Mouse (Mus musculus) lung, embryonic 14.5 days (tissue): Measurements from ENCODE around the gene Gm20517. TPM values are rescaled to one million over a fixed set of nuclear protein-coding genes. Genes with fewer than 3 reads are reported as not detected.

Source experiments
- ATAC-seq: fragments of 200-750 bp; cut with Nextera tagmentation; 2 replicates; pipeline ENCODE4 v1.8.0; 2017; ENCODE audit warnings: mild to moderate bottlenecking, moderate TSS enrichment, moderate library complexity; ENCODE audit not compliant: insufficient read depth
- DNase-seq: peaks from one replicate; pipeline ENCODE4 v3.0.0-alpha.2; 2015
- H3K27ac ChIP-seq: fragments of 300-500 bp; sonication (generic); 2 replicates; pipeline ENCODE4 v1.5.1; 2014; ENCODE audit warnings: low read depth, mild to moderate bottlenecking, moderate library complexity
- H3K27me3 ChIP-seq: fragments of 300-500 bp; sonication (generic); 2 replicates; pipeline ENCODE4 v1.6.1; 2014; ENCODE audit warnings: low read length, control low read depth; ENCODE audit not compliant: insufficient read depth
- H3K36me3 ChIP-seq: fragments of 300-500 bp; sonication (generic); 2 replicates; pipeline ENCODE4 v1.6.1; 2014; ENCODE audit warnings: control low read depth; ENCODE audit not compliant: insufficient read depth
- H3K4me1 ChIP-seq: fragments of 300-500 bp; sonication (generic); 2 replicates; pipeline ENCODE4 v1.6.1; 2014; ENCODE audit warnings: antibody characterized with exemption, control low read depth; ENCODE audit not compliant: insufficient read depth
- H3K4me2 ChIP-seq: fragments of 300-500 bp; sonication (generic); 2 replicates; pipeline ENCODE4 v1.6.1; 2014; ENCODE audit warnings: mild to moderate bottlenecking
- H3K4me3 ChIP-seq: fragments of 300-500 bp; sonication (generic); 2 replicates; pipeline ENCODE4 v1.5.1; 2014; ENCODE audit warnings: low read depth, low read length
- H3K9ac ChIP-seq: fragments of 300-500 bp; sonication (generic); 2 replicates; pipeline ENCODE4 v1.6.1; 2014
- H3K9me3 ChIP-seq: fragments of 300-500 bp; sonication (generic); 2 replicates; pipeline ENCODE4 v1.6.1; 2016; ENCODE audit warnings: low read depth, low read length, control low read depth
- CTCF ChIP-seq: IDR thresholded peaks from 2 replicates; pipeline ENCODE4 v1.5.1; 2016; ENCODE audit warnings: antibody characterized with exemption, low read depth
- WGBS: fragments of 180-500 bp; shearing (Covaris S2); extraction: QIAGEN DNeasy Blood & Tissue Kit; methylation state at CpG from one replicate; pipeline ENCODE4 v1.1.7; 2014; 5-methylcytosine and 5-hydroxymethylcytosine counted together
- polyA plus RNA-seq: library from polyadenylated mRNA; unstranded; fragments of >200 nt; fragmentation: Nextera tagmentation; extraction: Ambion mirVana; gene quantifications from 2 replicates; pipeline ENCODE4 v1.2.1, GENCODE M21; 2014

Gm20517 gene
- polyA plus RNA-seq, 1 experiment from 2014 or later: 0.74 TPM

DNA sequence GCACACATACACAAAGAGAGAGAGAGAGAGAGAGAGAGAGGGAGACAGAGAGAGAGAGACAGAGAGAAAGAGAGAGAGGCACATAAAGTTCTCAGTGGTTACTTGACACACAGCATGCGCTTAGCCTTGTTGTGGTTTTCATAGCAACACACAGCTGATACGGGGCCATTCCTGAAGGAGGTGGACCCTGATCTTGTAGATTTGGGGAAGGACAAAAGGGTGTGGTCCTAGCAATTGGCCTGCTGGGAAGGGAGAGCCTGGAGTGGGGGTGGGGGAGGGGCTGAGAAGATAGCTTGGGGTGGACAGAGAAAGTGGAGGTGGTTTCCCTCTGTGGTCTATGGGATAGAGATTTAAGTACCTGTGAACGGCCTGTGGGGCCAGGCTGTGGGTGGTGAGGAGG, 98.6 kb downstream of the Gm20517 start:
- 66% methylated on average over 3 of the region's 3 CpGs for WGBS

DNA sequence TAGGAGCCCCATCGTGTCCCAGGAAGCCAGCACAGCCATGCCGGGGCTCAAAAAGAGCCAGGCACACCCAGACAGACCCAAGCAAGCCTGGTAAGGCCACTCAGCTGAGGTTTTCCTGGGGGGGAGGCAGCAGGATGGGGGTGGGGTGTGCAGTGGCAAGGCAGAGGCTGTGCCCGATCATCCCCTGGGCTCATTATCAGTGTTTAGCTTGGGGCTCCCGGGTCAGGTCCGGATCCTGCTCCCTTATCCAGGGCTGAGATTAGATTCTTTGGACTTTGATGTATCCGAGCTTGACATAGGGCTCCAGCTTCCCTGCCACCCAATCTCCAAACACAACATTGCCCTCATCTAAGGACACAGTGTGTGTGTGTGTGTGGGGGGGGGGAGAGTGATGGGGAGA, 100.5 kb downstream of the Gm20517 start:
- Histone ChIP-seq H3K9me3 (no peaks in the 10 kb centered on the region), H3K36me3 (no peaks in the 10 kb centered on the region), H3K4me3 (no peak overlapping the region), H3K27me3 (no peaks in the 10 kb centered on the region), H3K27ac (no peak overlapping the region), H3K4me1 (no peaks in the 10 kb centered on the region), H3K4me2 (no peak overlapping the region), H3K9ac (no peak overlapping the region)
- DNase-seq (no peak), ATAC-seq (no peak)
- TF ChIP-seq CTCF: no peak
- WGBS: 40% methylated on average over 6 of the region's 6 CpGs

More for the DNA sequence above, 98.6 kb downstream of the Gm20517 start:
- DNase-seq: no peak
- no peaks in the 10 kb centered on the region for H3K9me3 ChIP-seq
- no peak overlapping the region for H3K9ac ChIP-seq
- H3K4me2 ChIP-seq: no peak overlapping the region
- no peaks in the 10 kb centered on the region for H3K27me3 ChIP-seq
- ATAC-seq: no peak
- TF ChIP-seq CTCF: no peak
- no peaks in the 10 kb centered on the region for H3K36me3 ChIP-seq
- no peaks in the 10 kb centered on the region for H3K4me1 ChIP-seq
- H3K4me3 ChIP-seq: no peak overlapping the region
- H3K27ac ChIP-seq: no peak overlapping the region

DNA sequence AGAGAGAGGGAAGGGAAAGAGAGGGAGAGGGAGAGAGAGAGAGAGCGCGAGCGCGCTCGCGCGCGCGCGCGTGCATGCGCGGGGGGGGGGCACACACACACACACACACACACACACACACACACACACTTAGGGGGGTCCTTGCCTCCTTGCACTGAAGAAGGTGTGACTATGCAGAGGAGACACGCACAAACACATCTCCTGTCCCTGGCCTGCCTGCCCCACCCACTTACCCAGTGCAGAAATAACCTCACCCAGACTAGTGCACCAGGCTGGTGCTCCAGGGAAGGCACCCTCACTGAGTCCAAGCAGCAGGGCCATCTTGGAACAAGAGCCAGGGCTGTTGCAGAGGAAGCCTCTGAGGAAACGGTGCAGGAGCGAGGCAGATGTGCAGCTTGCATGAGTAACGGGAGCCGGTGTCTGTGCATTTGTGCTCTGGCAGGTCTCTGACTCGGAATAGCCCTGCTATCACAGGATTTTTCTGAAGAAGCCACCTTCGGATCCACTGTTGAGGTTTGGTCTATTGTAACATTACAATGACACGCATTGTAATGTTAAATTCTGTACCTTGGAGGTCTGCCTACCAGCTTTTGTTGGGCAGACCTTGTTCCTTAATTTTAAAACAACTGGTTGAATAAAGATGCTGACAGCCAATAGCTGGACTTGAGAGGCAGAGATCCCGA, 101.6 kb downstream of the Gm20517 start:
- Histone ChIP-seq H3K36me3 (no peaks in the 10 kb centered on the region), H3K27ac (no peak overlapping the region), H3K4me2 (no peak overlapping the region), H3K4me3 (no peak overlapping the region), H3K9me3 (no peaks in the 10 kb centered on the region), H3K9ac (no peak overlapping the region), H3K4me1 (no peaks in the 10 kb centered on the region), H3K27me3 (no peaks in the 10 kb centered on the region)
- DNase-seq (no peak), ATAC-seq (no peak)
- WGBS: 58% methylated on average over 10 of the region's 22 CpGs
- no peak for TF ChIP-seq CTCF

DNA sequence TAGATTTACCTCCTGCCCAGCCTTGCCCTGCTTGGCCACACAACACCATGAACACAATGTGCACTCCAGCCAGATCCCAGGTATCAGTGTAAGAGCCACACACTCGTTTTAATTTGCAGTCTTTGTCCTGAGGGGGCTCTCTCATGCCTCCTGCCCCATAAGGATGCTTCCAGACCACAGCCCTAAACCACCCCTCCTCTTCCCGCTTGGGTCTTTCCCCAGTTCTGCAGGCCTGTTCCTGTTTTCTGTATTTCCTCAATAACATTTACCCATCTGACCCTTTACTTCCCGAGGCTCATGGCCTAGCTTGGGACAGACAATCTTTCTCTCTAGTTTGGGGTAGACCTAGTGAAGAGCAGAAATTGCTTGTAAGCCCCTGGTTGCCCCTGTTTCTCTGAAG, 103.6 kb downstream of the Gm20517 start:
- Histone ChIP-seq H3K4me3 (no peak overlapping the region), H3K36me3 (no peaks in the 10 kb centered on the region), H3K27me3 (no peaks in the 10 kb centered on the region), H3K9ac (no peak overlapping the region), H3K4me2 (no peak overlapping the region), H3K27ac (no peak overlapping the region), H3K9me3 (no peaks in the 10 kb centered on the region), H3K4me1 (no peaks in the 10 kb centered on the region)
- no peak for TF ChIP-seq CTCF
- WGBS: 54% methylated on average over 3 of the region's 3 CpGs
- ATAC-seq: no peak
- DNase-seq: no peak

DNA sequence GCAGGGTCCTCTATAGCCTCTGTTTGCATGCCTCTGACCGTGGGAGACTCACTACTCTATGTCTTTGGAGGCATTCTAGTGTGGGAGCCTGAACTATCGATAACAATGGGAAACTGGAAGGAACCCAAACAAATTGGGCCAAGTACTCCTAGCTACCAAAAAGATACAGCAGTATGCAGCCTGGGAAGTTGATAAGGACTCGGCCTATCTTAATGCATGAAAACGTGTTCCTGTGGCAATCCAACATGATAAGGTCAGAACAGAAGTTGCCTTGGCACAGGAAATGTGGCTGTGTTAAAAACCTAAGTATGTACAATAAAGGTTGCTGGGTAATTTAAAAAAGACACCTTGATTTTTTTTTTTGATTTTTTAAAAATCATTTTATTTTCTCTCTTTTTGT, 109.8 kb downstream of the Gm20517 start:
- H3K36me3 ChIP-seq: no peaks in the 10 kb centered on the region
- no peaks in the 10 kb centered on the region for H3K27me3 ChIP-seq
- H3K4me3 ChIP-seq: no peak overlapping the region
- H3K4me2 ChIP-seq: no peak overlapping the region
- no peak for DNase-seq
- no peak for ATAC-seq
- H3K9ac ChIP-seq: no peak overlapping the region
- TF ChIP-seq CTCF: no peak
- H3K9me3 ChIP-seq: no peaks in the 10 kb centered on the region
- no peak overlapping the region for H3K27ac ChIP-seq
- H3K4me1 ChIP-seq: no peaks in the 10 kb centered on the region
- 70% methylated on average over 4 of the region's 4 CpGs for WGBS

DNA sequence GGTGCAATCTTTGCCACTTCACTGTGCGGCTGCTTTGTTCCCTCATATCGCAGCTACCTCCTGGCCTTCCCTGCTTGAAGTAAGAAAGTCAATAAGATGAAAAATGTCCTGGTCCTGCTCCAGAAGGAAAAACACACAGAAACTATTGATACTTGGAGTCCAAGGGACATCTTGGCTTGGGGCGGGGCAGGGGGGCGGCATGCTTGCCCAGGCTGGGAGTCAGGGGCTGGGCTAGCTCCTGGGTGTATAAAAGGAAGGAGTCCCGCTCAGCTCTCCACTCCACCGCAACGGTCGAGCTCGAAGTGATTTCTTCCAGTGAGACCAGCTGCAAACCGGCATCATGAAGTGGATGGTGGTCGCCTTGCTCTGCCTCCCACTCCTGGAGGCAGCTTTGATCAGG, 115.2 kb downstream of the Gm20517 start, which contains the start of gene Pgc:
TSS of gene Pgc (plus strand) at position 277 of the 400 bp plus-strand sequence.
- no peak within 1 kb of the TSS for H3K4me3 ChIP-seq
- DNase-seq (no peak), ATAC-seq (no peak)
- H3K4me2 ChIP-seq: no peak within 1 kb of the TSS
- no peaks in the 10 kb centered on the region for H3K36me3 ChIP-seq
- H3K27ac ChIP-seq: no peak within 1 kb of the TSS
- H3K9ac ChIP-seq: no peak within 1 kb of the TSS
- H3K4me1 ChIP-seq: no peaks in the 10 kb centered on the region
- TF ChIP-seq CTCF: no peak
- WGBS: 60% methylated on average over 11 of the region's 11 CpGs
- no peaks in the 10 kb centered on the region for H3K9me3 ChIP-seq
- H3K27me3 ChIP-seq: no peaks in the 10 kb centered on the region

DNA sequence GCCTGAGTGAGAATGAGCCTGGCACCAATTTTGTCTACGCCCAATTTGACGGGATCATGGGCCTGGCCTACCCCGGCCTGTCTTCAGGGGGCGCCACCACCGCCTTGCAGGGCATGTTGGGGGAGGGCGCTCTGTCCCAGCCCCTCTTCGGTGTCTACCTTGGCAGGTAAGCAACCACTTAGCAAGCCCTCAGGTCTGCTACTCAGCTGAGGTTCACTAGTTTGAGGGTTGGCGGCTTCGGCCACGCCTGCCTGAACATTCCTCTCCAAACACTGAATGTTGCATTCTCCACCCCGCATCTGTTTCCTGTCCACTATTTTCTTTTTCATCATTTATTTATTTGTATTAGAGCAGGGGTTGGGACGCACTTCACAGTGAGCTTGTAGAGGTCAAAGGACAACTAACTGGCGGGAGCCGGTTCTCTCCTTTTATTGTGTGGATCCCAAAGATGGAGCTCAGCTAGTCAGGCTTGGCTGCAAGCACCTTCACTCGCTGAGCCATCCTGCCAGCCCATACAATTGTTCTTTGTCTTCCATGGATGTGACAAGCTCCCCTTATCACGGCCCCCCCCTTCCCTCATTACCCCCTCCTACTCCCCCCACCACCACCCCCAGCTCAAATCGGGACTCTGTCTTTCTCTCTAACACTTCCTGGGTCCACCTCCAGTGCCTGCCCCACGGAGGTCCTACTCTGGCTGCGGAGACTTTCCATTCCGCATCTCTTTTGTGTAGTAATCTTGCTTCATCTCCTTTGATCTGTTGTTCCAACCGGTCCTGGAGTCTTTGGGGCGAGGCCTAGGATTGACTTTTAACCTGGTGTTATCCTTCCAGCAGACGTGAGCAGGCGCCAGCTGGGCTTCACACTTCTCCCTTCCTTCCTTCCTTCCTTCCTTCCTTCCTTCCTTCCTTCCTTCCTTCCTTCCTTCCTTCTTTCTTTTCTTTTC, 119.5 kb downstream of the Gm20517 start:
- Histone ChIP-seq H3K4me3 (no peak overlapping the region), H3K9ac (no peak overlapping the region), H3K4me1 (no peaks in the 10 kb centered on the region), H3K4me2 (no peak overlapping the region), H3K27ac (no peak overlapping the region), H3K9me3 (no peaks in the 10 kb centered on the region), H3K27me3 (no peaks in the 10 kb centered on the region), H3K36me3 (no peaks in the 10 kb centered on the region)
- peak; percentile 46 for TF ChIP-seq CTCF
- no peak for ATAC-seq
- DNase-seq: peak; percentile 17
- WGBS: 46% methylated on average over 24 of the region's 24 CpGs

Other genes with a start within 250 kb of the Gm20517 start
- gene Mrps10, start 242.7 kb upstream of the Gm20517 start, polyA plus RNA-seq: 84.1 and 86.9 TPM in 2 replicates
- gene Guca1b, start 226.2 kb upstream of the Gm20517 start, polyA plus RNA-seq: 0.41 and 0.49 TPM in 2 replicates
- 1.6 and 1.7 TPM in 2 replicates for gene Guca1a, start 211.0 kb upstream of the Gm20517 start, polyA plus RNA-seq
- gene AI661453, start 175.0 kb upstream of the Gm20517 start, polyA plus RNA-seq: 2.4 TPM in 2 replicates
- 0.13 TPM in 1 of 2 replicates, not detected in the other for gene 1700001C19Rik, start 174.2 kb upstream of the Gm20517 start, polyA plus RNA-seq
- 22.1 and 26.8 TPM in 2 replicates for gene Taf8, start 109.3 kb upstream of the Gm20517 start, polyA plus RNA-seq
- 289 and 308 TPM in 2 replicates for gene Ccnd3, start 106.5 kb upstream of the Gm20517 start, polyA plus RNA-seq
- gene Bysl, start 97 bp upstream of the Gm20517 start, polyA plus RNA-seq: 24.2 and 25.4 TPM in 2 replicates
- gene Med20, start within 50 bp of the Gm20517 start, polyA plus RNA-seq: 45.5 and 49.2 TPM in 2 replicates
- gene Usp49, start 19.1 kb downstream of the Gm20517 start, polyA plus RNA-seq: 5.0 and 5.6 TPM in 2 replicates
- gene Tomm6, start 76.8 kb downstream of the Gm20517 start, polyA plus RNA-seq: 433 and 434 TPM in 2 replicates
- gene Frs3, start 77.4 kb downstream of the Gm20517 start, polyA plus RNA-seq: 5.1 and 5.3 TPM in 2 replicates
- 1.1 and 1.3 TPM in 2 replicates for gene Gm21981, start 82.9 kb downstream of the Gm20517 start, polyA plus RNA-seq
- 1.5 TPM in 1 of 2 replicates, not detected in the other for gene Prickle4, start 83.1 kb downstream of the Gm20517 start, polyA plus RNA-seq
- gene Pgc, start 115.3 kb downstream of the Gm20517 start, polyA plus RNA-seq: 7.6 and 9.1 TPM in 2 replicates
- gene Tfeb, start 125.4 kb downstream of the Gm20517 start, polyA plus RNA-seq: 7.6 and 9.3 TPM in 2 replicates
- 38.8 and 43.6 TPM in 2 replicates for gene Mdfi, start 223.1 kb downstream of the Gm20517 start, polyA plus RNA-seq